Mouse (Mus musculus): ENCODE data around the gene Gabrr2.

DNA sequence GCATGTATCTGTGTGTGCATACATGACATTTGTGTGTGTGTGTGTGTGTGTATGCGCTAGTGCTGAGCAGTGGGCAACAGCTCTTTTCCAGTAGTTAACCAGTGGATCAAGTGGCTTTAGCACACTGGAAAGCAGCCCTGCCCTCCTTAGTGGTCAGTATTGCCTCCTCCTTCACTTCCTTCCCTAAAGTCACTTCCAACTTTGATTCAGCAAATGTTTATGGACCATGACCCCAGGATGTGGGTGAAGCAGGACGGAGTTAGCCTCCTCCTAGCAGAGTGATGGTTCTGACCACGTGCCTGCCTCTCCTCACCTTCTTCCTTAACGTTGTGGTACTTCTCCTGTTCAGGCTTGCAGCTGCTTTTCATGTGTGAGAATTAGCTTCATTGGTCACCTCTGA is 23.0 kb upstream of the Gabrr2 start:
- TF ChIP-seq CTCF (IDR thresholded peaks at IDR 0.05) (no peak), EP300 (IDR thresholded peaks at IDR 0.05; ENCODE audit: insufficient read depth, low read depth, low read length) (no peak), POLR2A (IDR thresholded peaks at IDR 0.05; ENCODE audit: insufficient read depth, low read depth, low read length) (no peak)

Measured in heart, adult 2 months (tissue).